Mouse (Mus musculus) MEL (cell line): Measurements from ENCODE around the gene Pisd. TPM values are rescaled to one million over a fixed set of nuclear protein-coding genes. Genes with fewer than 3 reads are reported as not detected.

ENCODE experiments used
- DNase-seq: peaks from one replicate; pipeline ENCODE4 v3.0.0; 2011; ENCODE audit warnings: low read depth, low spot score
- H3K27ac ChIP-seq: 2 replicates; pipeline ENCODE4 v1.5.1; 2012; ENCODE audit warnings: low read depth, mild to moderate bottlenecking, control low read depth, low read length, moderate library complexity; ENCODE audit not compliant: control insufficient read depth
- H3K27me3 ChIP-seq, 2 experiments: fragments of 150-350 bp in 1 of 2; sonication (generic) in 1 of 2; 2 replicates each; pipeline ENCODE4 v1.6.1; 2012; ENCODE audit warnings: low read length in 2 of 2, mild to moderate bottlenecking in 2 of 2, improper control_type of control experiment in 1 of 2, moderate library complexity in 1 of 2; ENCODE audit not compliant: insufficient read depth in 2 of 2, control insufficient read depth in 1 of 2
- H3K36me3 ChIP-seq, 2 experiments: 2 replicates each; pipeline ENCODE4 v1.6.1; 2012 to 2014; ENCODE audit warnings: low read length in 2 of 2, improper control_type of control experiment in 1 of 2, inconsistent platforms in 1 of 2, mild to moderate bottlenecking in 1 of 2; ENCODE audit not compliant: insufficient read depth in 2 of 2, control insufficient read depth in 1 of 2
- H3K4me1 ChIP-seq, 2 experiments: fragments of 150-350 bp in 1 of 2; sonication (generic) in 1 of 2; 2 replicates each; pipeline ENCODE4 v1.6.1; 2012; ENCODE audit warnings: low read length in 2 of 2, improper control_type of control experiment in 1 of 2, mild to moderate bottlenecking in 1 of 2; ENCODE audit not compliant: insufficient read depth in 2 of 2, control insufficient read depth in 1 of 2
- H3K4me3 ChIP-seq, 2 experiments: fragments of 150-350 bp in 1 of 2; sonication (generic) in 1 of 2; 2 replicates each; pipeline ENCODE4 v1.5.1; 2012; ENCODE audit warnings: low read depth in 2 of 2, low read length in 2 of 2, mild to moderate bottlenecking in 2 of 2, moderate library complexity in 2 of 2, control low read depth in 1 of 2, improper control_type of control experiment in 1 of 2; ENCODE audit not compliant: control insufficient read depth in 1 of 2, insufficient read depth in 1 of 2
- H3K79me2 ChIP-seq: 2 replicates; pipeline ENCODE4 v1.6.1; 2012; ENCODE audit warnings: mild to moderate bottlenecking, low read length, moderate library complexity; ENCODE audit not compliant: control insufficient read depth, poor library complexity, insufficient read depth
- H3K9ac ChIP-seq: 2 replicates; pipeline ENCODE4 v1.6.1; 2012; ENCODE audit warnings: low read depth, mild to moderate bottlenecking, control low read depth, low read length, moderate library complexity; ENCODE audit not compliant: control insufficient read depth, poor library complexity, severe bottlenecking
- H3K9me3 ChIP-seq: fragments of 150-350 bp; sonication (generic); replicated peaks from 2 replicates; pipeline ENCODE4 v1.6.1; 2012; ENCODE audit warnings: mild to moderate bottlenecking, low read length, improper control_type of control experiment, moderate library complexity; ENCODE audit not compliant: insufficient read depth
- BHLHE40 ChIP-seq: IDR thresholded peaks from 2 replicates; pipeline ENCODE4 v1.6.1; 2012; ENCODE audit warnings: low read depth, mild to moderate bottlenecking, inconsistent platforms, low read length, improper control_type of control experiment, borderline replicate concordance
- CHD1 ChIP-seq: IDR thresholded peaks from 2 replicates; pipeline ENCODE4 v1.6.1; 2012; ENCODE audit warnings: low read depth, mild to moderate bottlenecking, inconsistent platforms, low read length, improper control_type of control experiment
- CHD2 ChIP-seq: IDR thresholded peaks from 2 replicates; pipeline ENCODE4 v1.6.1; 2011; ENCODE audit warnings: low read length, improper control_type of control experiment
- CTCF ChIP-seq, 3 experiments: IDR thresholded peaks in 2 of 3; conservative IDR thresholded peaks in 1 of 3; 2 replicates each; pipeline ENCODE4 v1.5.1; 2011 to 2012; ENCODE audit warnings: low read length in 3 of 3, low read depth in 2 of 3, mild to moderate bottlenecking in 2 of 3, improper control_type of control experiment in 1 of 3, inconsistent platforms in 1 of 3, mixed read lengths in 1 of 3, moderate library complexity in 1 of 3; ENCODE audit not compliant: control insufficient read depth in 1 of 3, insufficient read depth in 1 of 3, poor library complexity in 1 of 3, severe bottlenecking in 1 of 3
- E2F4 ChIP-seq: IDR thresholded peaks from 2 replicates; pipeline ENCODE4 v1.6.1; 2011; ENCODE audit warnings: low read depth, low read length, improper control_type of control experiment, borderline replicate concordance
- ELF1 ChIP-seq: IDR thresholded peaks from 2 replicates; pipeline ENCODE4 v1.6.1; 2014; ENCODE audit warnings: low read depth, mild to moderate bottlenecking, inconsistent platforms, low read length, improper control_type of control experiment, moderate library complexity
- ETS1 ChIP-seq: IDR thresholded peaks from 2 replicates; pipeline ENCODE4 v1.6.1; 2012; ENCODE audit warnings: low read depth, mild to moderate bottlenecking, inconsistent platforms, low read length, improper control_type of control experiment, moderate library complexity
- GABPA ChIP-seq: IDR thresholded peaks from 2 replicates; pipeline ENCODE4 v1.6.1; 2012; ENCODE audit warnings: low read depth, mild to moderate bottlenecking, inconsistent platforms, low read length, improper control_type of control experiment, moderate library complexity
- GATA1 ChIP-seq: IDR thresholded peaks from 2 replicates; pipeline ENCODE4 v1.6.1; 2011; ENCODE audit warnings: low read depth, low read length, improper control_type of control experiment
- HCFC1 ChIP-seq: IDR thresholded peaks from 2 replicates; pipeline ENCODE4 v1.6.1; 2012; ENCODE audit warnings: low read depth, mild to moderate bottlenecking, inconsistent platforms, low read length, improper control_type of control experiment, moderate library complexity
- JUND ChIP-seq: IDR thresholded peaks from 2 replicates; pipeline ENCODE4 v1.6.1; 2011; ENCODE audit warnings: low read depth, mild to moderate bottlenecking, improper control_type of control experiment, low read length
- KAT2A ChIP-seq: conservative IDR thresholded peaks from 2 replicates; pipeline ENCODE4 v1.6.1; 2012; ENCODE audit warnings: low read depth, low read length, improper control_type of control experiment, inconsistent platforms
- MAFK ChIP-seq: IDR thresholded peaks from 2 replicates; pipeline ENCODE4 v1.6.1; 2011; ENCODE audit warnings: low read depth, mild to moderate bottlenecking, low read length, improper control_type of control experiment, borderline replicate concordance
- MAX ChIP-seq: IDR thresholded peaks from 2 replicates; pipeline ENCODE4 v1.6.1; 2011; ENCODE audit warnings: low read length, improper control_type of control experiment
- MAZ ChIP-seq: IDR thresholded peaks from 2 replicates; pipeline ENCODE4 v1.6.1; 2012; ENCODE audit warnings: low read depth, mild to moderate bottlenecking, inconsistent platforms, low read length, improper control_type of control experiment
- MEF2A ChIP-seq: IDR thresholded peaks from 2 replicates; pipeline ENCODE4 v1.6.1; 2014; ENCODE audit warnings: low read depth, mild to moderate bottlenecking, inconsistent platforms, low read length, improper control_type of control experiment; ENCODE audit not compliant: poor library complexity, insufficient replicate concordance, severe bottlenecking; ENCODE audit errors: extremely low read depth
- MXI1 ChIP-seq: IDR thresholded peaks from 2 replicates; pipeline ENCODE4 v1.6.1; 2011; ENCODE audit warnings: mild to moderate bottlenecking, low read depth, low read length, improper control_type of control experiment
- MYB ChIP-seq: IDR thresholded peaks from 2 replicates; pipeline ENCODE4 v1.6.1; 2011; ENCODE audit warnings: mild to moderate bottlenecking, low read depth, low read length, improper control_type of control experiment
- MYC ChIP-seq: IDR thresholded peaks from 2 replicates; pipeline ENCODE4 v1.6.1; 2011; ENCODE audit warnings: low read depth, mild to moderate bottlenecking, low read length, improper control_type of control experiment, moderate library complexity
- NELFE ChIP-seq: IDR thresholded peaks from 2 replicates; pipeline ENCODE4 v1.6.1; 2011; ENCODE audit warnings: low read depth, low read length, improper control_type of control experiment
- NRF1 ChIP-seq: IDR thresholded peaks from 2 replicates; pipeline ENCODE4 v1.6.1; 2014; ENCODE audit warnings: low read depth, mild to moderate bottlenecking, inconsistent platforms, low read length, improper control_type of control experiment, moderate library complexity; ENCODE audit not compliant: poor library complexity, insufficient read depth, severe bottlenecking
- POLR2A ChIP-seq, 2 experiments: IDR thresholded peaks; 2 replicates each; pipeline ENCODE4 v1.6.1; 2011 to 2012; ENCODE audit warnings: low read length in 2 of 2, mild to moderate bottlenecking in 2 of 2, control low read depth in 1 of 2, improper control_type of control experiment in 1 of 2, low read depth in 1 of 2, moderate library complexity in 1 of 2; ENCODE audit not compliant: control insufficient read depth in 1 of 2, insufficient read depth in 1 of 2, poor library complexity in 1 of 2
- POLR2AphosphoS5 ChIP-seq: IDR thresholded peaks from 2 replicates; pipeline ENCODE4 v1.6.1; 2012; ENCODE audit warnings: low read depth, borderline replicate concordance, mild to moderate bottlenecking, inconsistent platforms, low read length, moderate library complexity, mixed read lengths
- RCOR1 ChIP-seq: IDR thresholded peaks from 2 replicates; pipeline ENCODE4 v1.6.1; 2012; ENCODE audit warnings: low read depth, mild to moderate bottlenecking, inconsistent platforms, low read length, improper control_type of control experiment
- SMC3 ChIP-seq: IDR thresholded peaks from 2 replicates; pipeline ENCODE4 v1.6.1; 2011; ENCODE audit warnings: low read depth, low read length, improper control_type of control experiment
- TAL1 ChIP-seq: IDR thresholded peaks from 2 replicates; pipeline ENCODE4 v1.6.1; 2012; ENCODE audit warnings: mild to moderate bottlenecking, inconsistent platforms, low read length, moderate library complexity, mixed read lengths
- TBP ChIP-seq: IDR thresholded peaks from 2 replicates; pipeline ENCODE4 v1.8.0; 2011; ENCODE audit warnings: low read depth, low read length, improper control_type of control experiment
- TCF12 ChIP-seq: IDR thresholded peaks from 2 replicates; pipeline ENCODE4 v1.6.1; 2014; ENCODE audit warnings: low read depth, mild to moderate bottlenecking, inconsistent platforms, low read length, improper control_type of control experiment, moderate library complexity
- UBTF ChIP-seq: IDR thresholded peaks from 2 replicates; pipeline ENCODE4 v1.6.1; 2012; ENCODE audit warnings: low read depth, mild to moderate bottlenecking, inconsistent platforms, low read length, improper control_type of control experiment, moderate library complexity, borderline replicate concordance; ENCODE audit not compliant: insufficient read depth
- USF1 ChIP-seq: IDR thresholded peaks from 2 replicates; pipeline ENCODE4 v1.6.1; 2014; ENCODE audit warnings: low read depth, mild to moderate bottlenecking, inconsistent platforms, low read length, improper control_type of control experiment, moderate library complexity
- USF2 ChIP-seq, 2 experiments: IDR thresholded peaks; 2 replicates each; pipeline ENCODE4 v1.6.1; 2011 to 2012; ENCODE audit warnings: improper control_type of control experiment in 2 of 2, low read length in 2 of 2, borderline replicate concordance in 1 of 2, inconsistent platforms in 1 of 2, low read depth in 1 of 2, mild to moderate bottlenecking in 1 of 2; ENCODE audit not compliant: insufficient read depth in 1 of 2
- ZC3H11A ChIP-seq: IDR thresholded peaks from 2 replicates; pipeline ENCODE4 v1.6.1; 2012; ENCODE audit warnings: low read depth, mild to moderate bottlenecking, inconsistent platforms, low read length, improper control_type of control experiment
- ZKSCAN1 ChIP-seq: IDR thresholded peaks from 2 replicates; pipeline ENCODE4 v1.6.1; 2012; ENCODE audit warnings: low read depth, mild to moderate bottlenecking, inconsistent platforms, low read length, improper control_type of control experiment, moderate library complexity
- ZMIZ1 ChIP-seq: IDR thresholded peaks from 2 replicates; pipeline ENCODE4 v1.6.1; 2012; ENCODE audit warnings: low read depth, mild to moderate bottlenecking, inconsistent platforms, low read length, improper control_type of control experiment, moderate library complexity
- ZNF384 ChIP-seq: IDR thresholded peaks from 2 replicates; pipeline ENCODE4 v1.6.1; 2012; ENCODE audit warnings: low read depth, mild to moderate bottlenecking, inconsistent platforms, low read length, improper control_type of control experiment
- polyA plus RNA-seq, 2 experiments: library from polyadenylated mRNA; stranded (reverse) in 1 of 2; unstranded in 1 of 2; fragments of >175 nt in 1 of 2; fragments of >200 nt in 1 of 2; gene quantifications; 2 replicates each; pipeline versions ENCODE4 v1.2.1 to v1.2.4; 2012; ENCODE audit warnings: low replicate concordance in 2 of 2, low read depth in 1 of 2; ENCODE audit not compliant: insufficient read length in 2 of 2, insufficient read depth in 1 of 2, missing spikeins in 1 of 2
- total RNA-seq: library from RNA; depleted of rRNA; stranded (reverse); fragments of 300-350 nt; gene quantifications from 2 replicates; pipeline ENCODE4 v1.2.3, GENCODE M21; 2012

The Pisd gene
- total and polyA plus RNA-seq, 3 experiments: 59.5 to 76.3 (median 70.1) TPM

DNA sequence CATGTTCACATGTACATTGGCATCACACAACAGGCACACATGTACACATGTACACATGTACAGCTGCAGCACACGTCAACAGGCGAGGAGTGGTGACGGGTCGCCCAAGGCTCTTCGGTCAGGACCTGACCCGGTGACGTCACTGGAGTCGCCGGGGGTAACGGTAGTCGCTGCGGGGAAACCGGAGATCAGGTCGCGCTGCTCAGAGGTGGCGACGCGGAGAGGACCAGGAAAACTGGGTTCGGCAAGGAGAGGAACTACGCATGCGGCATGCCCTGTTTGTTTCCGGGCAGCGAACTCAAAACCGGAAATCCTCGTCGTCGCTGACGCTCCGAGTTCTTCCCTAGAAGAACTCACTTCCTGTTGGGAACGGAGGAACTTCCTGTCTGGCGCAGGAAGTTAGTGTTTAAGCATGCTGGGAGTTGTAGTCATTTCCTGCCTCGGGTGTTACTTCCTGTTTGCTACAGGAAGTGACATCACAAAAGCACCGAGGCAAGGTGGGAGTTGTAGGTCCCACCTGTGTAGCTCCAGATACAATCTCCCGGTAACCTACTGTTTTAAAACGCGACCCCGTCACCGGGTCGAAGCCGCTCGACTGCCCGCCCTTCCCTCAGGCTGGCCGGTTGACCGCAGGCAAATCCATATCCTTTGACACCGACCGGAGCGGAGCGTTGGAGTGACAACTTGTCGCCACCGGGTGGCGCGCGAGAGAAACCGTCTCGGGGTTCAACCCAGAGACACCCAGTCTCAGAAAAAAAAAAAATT is 71.6 kb downstream of the Pisd start:
- Histone ChIP-seq H3K79me2 (no peaks in the 10 kb centered on the region), H3K9ac (peak overlapping the region; percentile 62), H3K27me3 (no peaks in the 10 kb centered on the region), H3K27ac (peak overlapping the region; percentile 71), H3K4me3 (peak overlapping the region; percentile 31 to 59), H3K36me3 (no peaks in the 10 kb centered on the region), H3K9me3 (no peaks in the 10 kb centered on the region), H3K4me1 (no peaks in the 10 kb centered on the region)
- DNase-seq: peak; percentile 99
- peak; percentile 69; the same call in 1 of the 2 replicates for TF ChIP-seq E2F4
- peak; percentile 75 for TF ChIP-seq NRF1
- peak; percentile 100 for TF ChIP-seq UBTF
- peak; percentile 77 for TF ChIP-seq TCF12
- peak; percentile 97 for TF ChIP-seq MXI1
- TF ChIP-seq GATA1: peak; percentile 47
- TF ChIP-seq ZNF384: peak; percentile 84
- TF ChIP-seq RCOR1: peak; percentile 92
- TF ChIP-seq MEF2A: 0 out of 2 replicates have a peak, but pooled peaks have one; percentile 54
- TF ChIP-seq USF2 (IDR thresholded peaks at IDR 0.05; ENCODE audit: borderline replicate concordance in 1 of 2, insufficient read depth in 1 of 2, low read depth in 1 of 2, low read length in 2 of 2): no peak
- no peak for TF ChIP-seq MYB
- TF ChIP-seq CHD1: no peak
- no peak for TF ChIP-seq ZC3H11A
- no peak for TF ChIP-seq JUND
- no peak for TF ChIP-seq ZKSCAN1
- TF ChIP-seq KAT2A: peak; percentile 100
- peak; percentile 64 to 90 (median 87) for TF ChIP-seq CTCF (IDR thresholded peaks at IDR 0.05 in 2 of 3, conservative IDR thresholded peaks at IDR 0.05 in 1 of 3; ENCODE audit: control insufficient read depth in 1 of 3, insufficient read depth in 1 of 3, low read depth in 2 of 3, low read length in 3 of 3, poor library complexity in 1 of 3, severe bottlenecking in 1 of 3)
- peak; percentile 100 for TF ChIP-seq ELF1
- peak; percentile 92 for TF ChIP-seq MAX
- TF ChIP-seq POLR2AphosphoS5: no peak; the same call in 1 of the 2 replicates
- TF ChIP-seq USF1: no peak
- peak in 1 of 2 experiments; percentile 87; a peak in 3 of 4 replicates for TF ChIP-seq POLR2A (IDR thresholded peaks at IDR 0.05; ENCODE audit: control insufficient read depth in 1 of 2, insufficient read depth in 1 of 2, low read depth in 1 of 2, low read length in 2 of 2, poor library complexity in 1 of 2)
- peak; percentile 100 for TF ChIP-seq HCFC1
- TF ChIP-seq GABPA: no peak; the same call in 1 of the 2 replicates
- TF ChIP-seq CHD2: no peak
- peak; percentile 87 for TF ChIP-seq SMC3
- TF ChIP-seq MAZ: no peak
- TF ChIP-seq MYC: peak; percentile 95
- no peak for TF ChIP-seq BHLHE40
- no peak for TF ChIP-seq MAFK
- TF ChIP-seq TBP: peak; percentile 100
- TF ChIP-seq ZMIZ1: no peak; the same call in 1 of the 2 replicates
- TF ChIP-seq TAL1: no peak
- peak; percentile 84 for TF ChIP-seq NELFE
- TF ChIP-seq ETS1: peak; percentile 76; the same call in 1 of the 2 replicates
